Mouse (Mus musculus): ENCODE measurements at regions not wholly inside any gene's neighbourhood (a gene's known extent, or its start where the extent isn't known, plus 50 kb on each side); places are given as distances from the start of the nearest gene placed in this dataset.

DNA sequence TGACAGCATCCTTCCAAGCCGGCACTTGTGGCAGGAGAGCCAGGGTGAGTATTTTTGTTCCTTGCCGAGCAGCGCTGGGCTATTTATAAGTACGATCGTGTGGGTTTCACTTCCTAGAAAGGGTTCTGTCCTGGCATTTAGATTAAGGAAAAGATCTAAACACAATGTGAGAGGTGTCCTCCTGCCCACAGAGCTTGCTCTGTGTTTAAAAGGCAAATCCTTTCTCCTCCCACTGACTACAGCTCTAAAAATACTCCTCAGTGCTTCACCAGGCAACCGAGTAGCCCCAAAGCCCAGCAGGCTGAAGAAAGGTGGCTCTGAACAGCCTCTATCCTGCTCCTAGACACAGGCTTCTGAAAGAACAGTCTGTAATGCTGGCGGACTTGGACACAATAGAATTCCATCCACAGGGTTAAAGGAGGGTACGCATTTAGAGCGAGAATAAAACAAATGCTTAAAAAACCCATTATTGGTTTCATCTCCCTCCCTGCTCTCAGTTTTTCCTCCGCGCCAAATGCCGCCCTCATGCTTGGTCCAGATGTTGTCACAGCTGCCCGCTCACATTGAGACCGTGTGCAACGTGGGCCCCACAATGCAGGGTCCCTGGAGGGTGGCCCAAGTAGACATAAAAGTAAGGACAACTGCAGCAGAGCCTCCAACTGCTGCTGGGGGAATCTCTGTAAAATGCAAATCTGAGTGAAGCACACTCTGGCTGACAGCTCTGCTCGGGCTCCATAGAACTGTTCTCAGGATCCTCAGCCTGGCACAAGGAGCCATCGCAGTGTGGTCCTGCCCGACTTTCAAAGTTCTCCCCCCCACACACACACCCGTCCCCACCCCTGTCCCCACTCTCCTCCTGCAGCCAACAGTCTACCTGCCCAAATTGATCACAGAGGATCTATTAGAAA, 397.8 kb upstream of the Mgmt start:
- Histone ChIP-seq H3K36me3 (ENCODE audit: control insufficient read depth, insufficient read depth, low read length) (no peaks in the 10 kb centered on the region), H3K27me3 (ENCODE audit: control insufficient read depth, insufficient read depth, low read length) (peaks cover 5% of the 10 kb centered on the region; the same call in 1 of the 2 replicates), H3K27ac (replicated peaks; ENCODE audit: insufficient read depth, low read depth, low read length) (no peak overlapping the region), H3K4me1 (ENCODE audit: control insufficient read depth, insufficient read depth, low read length) (no peaks in the 10 kb centered on the region), H3K9ac (ENCODE audit: low read depth, low read length) (no peak overlapping the region), H3K79me2 (ENCODE audit: control insufficient read depth, insufficient read depth, low read length) (no peaks in the 10 kb centered on the region), H3K4me3 (ENCODE audit: insufficient read depth, low read depth, low read length) (no peak overlapping the region)
- no peak for TF ChIP-seq POLR2A (IDR thresholded peaks at IDR 0.05; ENCODE audit: extremely low read depth, insufficient read depth, low read length)
- TF ChIP-seq CTCF (IDR thresholded peaks at IDR 0.05; ENCODE audit: low read depth, low read length): no peak
- WGBS: 72% methylated on average over 19 of the region's 19 CpGs
- no peak for DNase-seq (ENCODE audit: extremely low read depth, low read depth, low spot score)

DNA sequence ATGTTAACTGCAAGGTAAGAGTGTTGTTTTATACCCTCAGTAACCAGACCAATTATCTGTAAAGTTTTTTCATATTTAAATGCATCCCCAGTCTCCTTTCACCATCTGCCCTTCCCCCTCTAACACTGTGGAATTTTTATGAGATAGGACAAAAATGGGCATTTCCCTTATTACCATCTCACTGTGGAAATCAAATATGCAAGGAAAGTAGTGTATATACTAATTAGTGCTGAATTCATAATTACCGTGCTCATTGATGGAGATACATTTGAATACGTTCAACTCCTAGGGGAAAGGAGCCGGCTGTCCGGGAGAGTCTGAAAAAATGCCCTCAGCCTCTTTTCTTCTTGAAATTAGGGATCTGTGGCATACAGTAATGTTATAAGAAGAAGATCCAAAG, 394.4 kb upstream of the Mgmt start:
- no peak for DNase-seq (ENCODE audit: extremely low read depth, low read depth, low spot score)
- H3K36me3 ChIP-seq (ENCODE audit: control insufficient read depth, insufficient read depth, low read length): no peaks in the 10 kb centered on the region
- peaks cover 11% of the 10 kb centered on the region; the same call in 1 of the 2 replicates for H3K27me3 ChIP-seq (ENCODE audit: control insufficient read depth, insufficient read depth, low read length)
- H3K9ac ChIP-seq (ENCODE audit: low read depth, low read length): no peak overlapping the region
- H3K4me3 ChIP-seq (ENCODE audit: insufficient read depth, low read depth, low read length): no peak overlapping the region
- WGBS: 94% methylated on average over 4 of the region's 4 CpGs
- no peak for TF ChIP-seq CTCF (IDR thresholded peaks at IDR 0.05; ENCODE audit: low read depth, low read length)
- TF ChIP-seq POLR2A (IDR thresholded peaks at IDR 0.05; ENCODE audit: extremely low read depth, insufficient read depth, low read length): no peak
- no peak overlapping the region for H3K27ac ChIP-seq (replicated peaks; ENCODE audit: insufficient read depth, low read depth, low read length)
- H3K4me1 ChIP-seq (ENCODE audit: control insufficient read depth, insufficient read depth, low read length): no peaks in the 10 kb centered on the region
- H3K79me2 ChIP-seq (ENCODE audit: control insufficient read depth, insufficient read depth, low read length): no peaks in the 10 kb centered on the region

DNA sequence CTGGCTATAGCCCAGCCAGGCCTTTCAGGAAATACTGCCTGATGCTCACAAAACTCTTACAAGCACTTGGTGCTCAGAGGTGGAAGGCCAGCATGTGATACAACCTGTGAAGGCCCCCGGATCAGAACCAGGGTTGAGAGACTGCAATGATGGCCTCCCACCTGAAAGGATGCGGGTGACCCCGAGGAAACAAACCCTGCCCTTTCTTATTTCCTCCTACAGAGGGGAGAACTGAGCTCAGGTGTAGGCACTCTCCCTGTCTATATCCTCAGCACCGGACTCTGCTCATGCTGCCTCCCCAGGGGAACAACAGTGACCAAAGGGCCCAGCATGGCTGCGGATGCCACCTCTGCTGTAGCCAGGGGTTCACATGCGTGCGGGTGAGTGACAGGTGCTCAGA, 393.3 kb upstream of the Mgmt start:
- 93% methylated on average over 7 of the region's 7 CpGs for WGBS
- Histone ChIP-seq H3K4me1 (ENCODE audit: control insufficient read depth, insufficient read depth, low read length) (no peaks in the 10 kb centered on the region), H3K4me3 (ENCODE audit: insufficient read depth, low read depth, low read length) (no peak overlapping the region), H3K79me2 (ENCODE audit: control insufficient read depth, insufficient read depth, low read length) (no peaks in the 10 kb centered on the region), H3K9ac (ENCODE audit: low read depth, low read length) (no peak overlapping the region), H3K27me3 (ENCODE audit: control insufficient read depth, insufficient read depth, low read length) (peaks cover 10% of the 10 kb centered on the region; the same call in 1 of the 2 replicates), H3K36me3 (ENCODE audit: control insufficient read depth, insufficient read depth, low read length) (no peaks in the 10 kb centered on the region), H3K27ac (replicated peaks; ENCODE audit: insufficient read depth, low read depth, low read length) (no peak overlapping the region)
- no peak for DNase-seq (ENCODE audit: extremely low read depth, low read depth, low spot score)
- TF ChIP-seq POLR2A (IDR thresholded peaks at IDR 0.05; ENCODE audit: extremely low read depth, insufficient read depth, low read length): no peak
- no peak for TF ChIP-seq CTCF (IDR thresholded peaks at IDR 0.05; ENCODE audit: low read depth, low read length)

DNA sequence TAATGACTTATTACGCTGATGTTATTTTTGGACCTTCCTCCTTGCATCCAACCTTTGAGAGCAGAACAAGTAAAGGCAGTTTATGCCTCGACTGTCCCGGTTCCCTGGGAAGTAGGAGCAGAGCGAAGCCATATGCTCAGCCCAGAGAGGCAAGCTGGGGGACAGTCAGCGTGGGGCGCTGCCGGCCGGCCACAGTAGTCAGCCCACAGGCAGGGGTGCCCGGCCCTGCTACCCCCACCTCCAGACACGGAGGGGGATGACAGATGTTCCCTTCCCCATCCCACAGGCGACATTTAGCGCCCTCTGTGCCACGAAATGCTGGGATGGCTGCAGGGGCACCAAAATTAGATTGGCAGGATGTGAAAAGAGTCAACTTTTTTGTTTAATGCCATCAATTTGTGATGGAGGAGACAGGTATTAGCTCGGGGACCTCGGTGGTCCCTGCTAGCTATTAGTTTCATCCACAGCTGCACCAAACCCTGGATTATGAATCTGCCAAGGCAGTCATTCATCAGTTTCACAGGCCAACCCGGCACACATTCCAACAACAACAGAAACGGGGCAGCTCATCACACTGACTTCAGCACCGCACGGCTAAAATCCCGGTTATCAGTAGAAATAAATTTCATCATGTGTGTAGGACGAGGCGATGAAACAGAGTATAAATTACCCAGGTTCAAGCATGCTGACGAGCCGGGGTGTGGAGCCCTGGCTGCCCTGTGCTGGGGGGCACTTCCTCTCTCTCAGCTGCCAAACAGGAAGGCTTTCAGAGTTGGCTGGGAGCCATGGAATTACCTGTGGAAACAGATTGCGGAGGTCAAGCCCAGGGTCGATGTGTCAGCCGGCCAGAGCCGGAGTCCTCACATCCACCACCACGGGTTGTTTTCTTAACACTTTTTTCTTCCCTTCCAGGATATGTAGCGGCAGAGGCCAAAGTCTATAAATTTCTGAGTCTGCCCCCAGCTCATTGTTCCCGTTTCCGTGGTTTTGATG, 392.3 kb upstream of the Mgmt start:
- no peaks in the 10 kb centered on the region for H3K4me1 ChIP-seq (ENCODE audit: control insufficient read depth, insufficient read depth, low read length)
- H3K4me3 ChIP-seq (ENCODE audit: insufficient read depth, low read depth, low read length): no peak overlapping the region
- peaks cover 7% of the 10 kb centered on the region; the same call in 1 of the 2 replicates for H3K27me3 ChIP-seq (ENCODE audit: control insufficient read depth, insufficient read depth, low read length)
- H3K79me2 ChIP-seq (ENCODE audit: control insufficient read depth, insufficient read depth, low read length): no peaks in the 10 kb centered on the region
- no peak overlapping the region for H3K9ac ChIP-seq (ENCODE audit: low read depth, low read length)
- no peaks in the 10 kb centered on the region for H3K36me3 ChIP-seq (ENCODE audit: control insufficient read depth, insufficient read depth, low read length)
- no peak for TF ChIP-seq POLR2A (IDR thresholded peaks at IDR 0.05; ENCODE audit: extremely low read depth, insufficient read depth, low read length)
- no peak for TF ChIP-seq CTCF (IDR thresholded peaks at IDR 0.05; ENCODE audit: low read depth, low read length)
- WGBS: 47% methylated on average over 32 of the region's 32 CpGs
- DNase-seq (ENCODE audit: extremely low read depth, low read depth, low spot score): no peak
- no peak overlapping the region for H3K27ac ChIP-seq (replicated peaks; ENCODE audit: insufficient read depth, low read depth, low read length)

DNA sequence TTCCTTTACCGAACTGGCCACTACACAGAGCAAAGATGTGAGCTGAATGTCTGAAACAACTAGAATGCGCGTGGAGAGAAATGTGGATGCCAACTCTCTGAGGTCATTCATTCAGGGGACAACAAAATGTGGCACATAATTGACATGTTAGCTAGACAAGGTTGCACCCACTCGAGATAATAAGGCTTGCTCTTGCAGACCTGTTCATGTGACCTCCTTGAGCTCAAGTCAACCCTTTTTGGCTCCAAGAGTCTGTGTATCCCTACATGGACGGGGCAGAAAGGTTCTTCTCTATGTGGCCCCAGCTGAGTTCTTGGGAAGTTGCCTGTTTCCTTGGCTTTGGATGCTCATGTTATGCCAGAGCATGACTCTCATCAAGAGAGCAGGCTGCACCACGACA, 383.0 kb upstream of the Mgmt start:
- no peak overlapping the region for H3K9ac ChIP-seq (ENCODE audit: low read depth, low read length)
- H3K79me2 ChIP-seq (ENCODE audit: control insufficient read depth, insufficient read depth, low read length): no peaks in the 10 kb centered on the region
- no peaks in the 10 kb centered on the region for H3K36me3 ChIP-seq (ENCODE audit: control insufficient read depth, insufficient read depth, low read length)
- no peaks in the 10 kb centered on the region for H3K4me1 ChIP-seq (ENCODE audit: control insufficient read depth, insufficient read depth, low read length)
- H3K27me3 ChIP-seq (ENCODE audit: control insufficient read depth, insufficient read depth, low read length): no peaks in the 10 kb centered on the region
- H3K4me3 ChIP-seq (ENCODE audit: insufficient read depth, low read depth, low read length): no peak overlapping the region
- H3K27ac ChIP-seq (replicated peaks; ENCODE audit: insufficient read depth, low read depth, low read length): no peak overlapping the region
- TF ChIP-seq POLR2A (IDR thresholded peaks at IDR 0.05; ENCODE audit: extremely low read depth, insufficient read depth, low read length) (no peak), CTCF (IDR thresholded peaks at IDR 0.05; ENCODE audit: low read depth, low read length) (no peak)
- WGBS: 80% methylated on average over 6 of the region's 6 CpGs
- no peak for DNase-seq (ENCODE audit: extremely low read depth, low read depth, low spot score)
